Mouse (Mus musculus): ENCODE data around the gene Frrs1. TPM values are rescaled to one million over a fixed set of nuclear protein-coding genes. Genes with fewer than 3 reads are reported as not detected.

Frrs1 gene
- polyA plus RNA-seq, 1 experiment from 2014 or later = 47.0 TPM

DNA sequence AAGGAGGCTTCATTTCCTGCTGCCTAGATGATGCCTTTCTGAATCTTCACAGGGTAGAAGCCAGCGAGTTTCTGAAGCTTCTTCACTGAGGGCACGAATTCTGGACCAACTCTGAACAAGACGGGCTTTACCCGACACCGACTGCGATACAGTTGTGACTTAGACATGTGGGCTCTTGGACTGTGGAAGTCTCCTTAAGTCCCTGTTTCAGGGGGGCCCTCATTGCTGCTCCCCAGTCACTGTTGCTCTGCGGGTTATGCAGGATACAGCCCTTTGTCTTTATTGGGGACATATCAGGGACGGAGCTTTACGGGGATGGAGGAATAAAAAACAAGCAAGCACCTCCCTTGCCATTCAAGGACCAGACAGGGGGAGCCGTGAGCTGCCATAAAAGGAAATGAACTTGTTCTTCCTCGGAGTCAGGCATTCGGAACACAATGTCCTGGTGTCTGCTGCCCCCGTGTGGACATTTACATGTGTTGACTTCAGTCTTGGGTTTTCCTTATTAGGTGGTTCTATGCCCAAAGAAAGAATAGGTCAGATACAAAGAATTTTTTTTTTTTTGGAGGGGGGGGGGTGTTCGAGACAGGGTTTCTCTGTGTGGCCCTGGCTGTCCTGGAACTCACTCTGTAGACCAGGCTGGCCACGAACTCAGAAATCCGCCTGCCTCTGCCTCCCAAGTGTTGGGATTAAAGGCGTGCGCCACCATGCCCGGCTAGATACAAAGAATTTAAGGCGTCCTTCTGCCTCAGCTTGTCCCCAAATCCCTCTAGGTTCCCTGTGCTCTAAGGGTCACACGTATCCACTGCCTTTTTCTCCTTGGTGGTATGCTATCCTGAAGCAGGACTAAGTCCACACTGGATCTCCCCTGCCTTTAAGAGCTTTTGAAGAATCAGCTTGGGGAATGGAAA lies 23.2 kb upstream of the Frrs1 start:
- Histone ChIP-seq H3K79me2 (ENCODE audit: inconsistent target) (no peaks in the 10 kb centered on the region), H3K4me3 (ENCODE audit: inconsistent target) (peak overlapping the region; percentile 17; the same call in 1 of the 2 replicates), H3K27ac (no peak overlapping the region), H3K36me3 (ENCODE audit: inconsistent target) (no peaks in the 10 kb centered on the region)
- 28% methylated on average over 20 of the region's 21 CpGs for WGBS (ENCODE audit: missing documents)

DNA sequence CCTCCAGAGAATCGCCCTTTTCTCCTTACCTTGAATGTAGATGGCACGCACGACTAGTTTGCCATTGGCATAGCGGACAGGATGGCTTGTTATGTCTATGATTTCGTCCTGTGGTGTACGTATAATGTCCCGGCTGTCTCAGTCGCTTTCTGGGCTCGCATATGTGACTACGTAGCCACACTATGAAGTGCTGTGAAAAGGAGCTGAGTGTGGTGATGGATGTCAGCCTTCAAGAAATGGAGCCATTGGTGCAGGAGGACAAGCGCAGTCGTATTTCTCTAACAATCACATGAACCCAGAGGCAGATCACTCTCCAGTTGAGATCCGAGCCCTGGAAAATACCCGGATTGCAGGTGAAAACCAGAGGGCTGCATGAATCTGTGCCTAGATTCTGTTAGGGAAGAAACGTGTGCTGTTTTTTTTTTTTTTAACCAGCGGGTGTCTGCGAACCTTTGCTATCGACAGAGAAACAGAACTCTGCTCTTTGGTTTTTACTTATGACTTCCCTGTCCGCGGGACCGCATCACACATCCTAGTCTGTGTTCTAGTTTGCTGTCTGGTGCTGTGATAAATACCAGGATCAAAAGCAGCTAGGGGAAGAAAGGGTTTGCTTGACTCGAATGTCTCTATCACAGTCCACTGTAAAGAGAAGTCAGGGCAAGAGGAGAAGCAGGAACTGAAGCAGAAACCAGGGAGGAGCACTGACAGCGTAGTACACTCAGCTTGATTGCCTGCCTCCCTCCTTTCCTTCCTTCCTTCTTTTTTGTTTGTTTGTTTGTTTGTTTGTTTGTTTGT lies 22.4 kb upstream of the Frrs1 start:
- no peaks in the 10 kb centered on the region for H3K79me2 ChIP-seq (ENCODE audit: inconsistent target)
- no peak overlapping the region for H3K4me3 ChIP-seq (ENCODE audit: inconsistent target)
- H3K27ac ChIP-seq = no peak overlapping the region
- 87% methylated on average over 22 of the region's 23 CpGs for WGBS (ENCODE audit: missing documents)
- no peaks in the 10 kb centered on the region for H3K36me3 ChIP-seq (ENCODE audit: inconsistent target)

DNA sequence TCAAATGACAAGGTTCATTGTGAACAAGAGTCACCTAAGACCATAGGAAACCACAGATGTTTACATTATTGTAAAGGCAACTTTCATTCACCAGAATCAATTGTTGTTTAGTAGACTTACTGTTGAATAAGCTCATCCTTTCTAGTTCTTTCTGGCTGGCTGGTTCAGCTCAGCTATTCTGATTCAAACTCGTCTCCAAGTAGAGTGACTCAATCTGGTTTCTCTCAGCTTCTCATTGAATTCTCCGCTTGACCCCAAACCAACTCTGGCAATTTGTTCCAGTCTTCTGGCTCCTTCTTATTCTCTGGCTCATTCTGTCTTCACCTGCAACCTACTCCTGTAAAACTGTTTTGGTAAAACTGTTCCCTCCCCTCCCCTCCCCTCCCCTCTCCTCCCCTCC lies 18.0 kb upstream of the Frrs1 start:
- Histone ChIP-seq H3K79me2 (ENCODE audit: inconsistent target) (no peaks in the 10 kb centered on the region), H3K27ac (no peak overlapping the region), H3K36me3 (ENCODE audit: inconsistent target) (no peaks in the 10 kb centered on the region), H3K4me3 (ENCODE audit: inconsistent target) (no peak overlapping the region)
- WGBS (ENCODE audit: missing documents) = 91% methylated on average over 2 of the region's 2 CpGs

DNA sequence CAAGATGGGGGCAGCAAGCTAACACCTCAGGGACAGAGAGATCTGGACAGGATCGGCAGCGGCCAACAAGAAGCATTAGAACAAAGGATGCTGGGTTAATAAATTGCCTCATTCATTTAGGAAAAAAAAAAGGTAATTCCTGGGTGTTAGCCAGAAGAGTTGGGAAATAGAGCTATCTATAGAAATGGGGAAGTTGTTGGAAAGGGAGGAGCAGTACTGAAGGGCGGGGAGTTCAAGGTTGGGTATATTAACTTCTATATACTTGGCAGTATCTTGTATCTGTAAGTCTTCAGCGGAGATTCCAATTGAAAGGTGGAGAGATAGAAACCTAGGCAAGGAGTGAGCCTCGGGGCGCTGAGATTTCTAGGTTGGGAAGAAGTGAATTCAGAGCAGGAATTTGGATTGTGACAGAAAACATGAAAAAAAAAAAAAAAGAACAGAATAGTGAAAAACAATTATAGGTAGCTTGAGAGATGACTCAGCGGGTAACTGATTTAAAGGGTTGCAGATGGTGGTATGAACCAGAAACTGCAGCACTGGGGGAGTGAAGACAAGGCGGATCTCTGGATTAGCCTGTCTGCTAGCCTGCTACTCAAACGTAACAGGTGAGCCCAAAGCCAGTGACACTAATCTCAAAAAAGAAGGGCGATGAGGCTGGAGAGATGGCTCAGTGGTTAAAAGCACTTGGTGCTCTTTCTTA lies 14.2 kb upstream of the Frrs1 start:
- H3K27ac ChIP-seq = peak overlapping the region; percentile 52
- WGBS (ENCODE audit: missing documents) = 27% methylated on average over 10 of the region's 10 CpGs

DNA sequence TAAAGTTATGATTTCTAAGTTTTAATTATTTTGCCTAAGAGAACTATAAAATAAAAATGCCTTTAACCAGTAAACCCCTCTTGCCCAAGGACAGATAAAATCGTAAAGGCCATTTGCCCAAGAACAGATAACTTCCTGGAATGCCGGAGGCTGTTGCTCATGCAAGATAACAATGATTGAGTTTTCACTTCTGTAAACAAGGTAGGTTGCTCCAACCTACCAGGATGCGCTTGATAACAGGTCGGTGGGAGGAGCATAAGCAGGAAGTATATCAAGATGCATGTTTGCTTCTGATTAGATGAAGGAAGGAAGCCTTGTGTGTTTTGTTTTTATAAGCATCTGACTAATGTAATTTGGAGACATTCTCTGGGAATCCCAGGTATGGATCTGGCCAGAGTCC lies 13.2 kb upstream of the Frrs1 start:
- Histone ChIP-seq H3K79me2 (ENCODE audit: inconsistent target) (no peaks in the 10 kb centered on the region), H3K4me3 (ENCODE audit: inconsistent target) (no peak overlapping the region), H3K36me3 (ENCODE audit: inconsistent target) (no peaks in the 10 kb centered on the region), H3K27ac (no peak overlapping the region)
- 72% methylated on average over 4 of the region's 4 CpGs for WGBS (ENCODE audit: missing documents)

More for the DNA sequence above, 14.2 kb upstream of the Frrs1 start:
- Histone ChIP-seq H3K36me3 (ENCODE audit: inconsistent target) (no peaks in the 10 kb centered on the region), H3K79me2 (ENCODE audit: inconsistent target) (no peaks in the 10 kb centered on the region), H3K4me3 (ENCODE audit: inconsistent target) (no peak overlapping the region)

DNA sequence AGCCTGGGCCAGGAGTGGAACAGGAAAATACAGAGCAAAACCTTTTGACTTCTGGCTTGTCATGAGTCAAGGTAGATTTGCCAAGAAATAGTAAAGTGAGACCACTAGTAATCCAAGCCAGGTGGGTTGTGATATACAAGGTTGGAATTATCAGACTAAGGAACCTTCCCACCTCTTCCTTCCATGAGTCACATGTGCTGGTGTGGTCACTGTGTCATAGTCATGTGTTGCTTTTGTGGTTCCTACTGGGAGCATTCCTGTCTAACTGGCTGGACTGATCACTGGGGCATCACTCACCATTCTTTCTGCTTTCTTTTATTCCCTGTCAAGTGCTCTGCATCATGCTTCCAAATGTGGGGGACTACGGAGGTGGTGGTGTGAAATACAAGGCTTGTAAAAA lies 11.2 kb upstream of the Frrs1 start:
- Histone ChIP-seq H3K27ac (peak overlapping the region; percentile 35; the same call in 1 of the 2 replicates), H3K79me2 (ENCODE audit: inconsistent target) (no peaks in the 10 kb centered on the region), H3K4me3 (ENCODE audit: inconsistent target) (no peak overlapping the region), H3K36me3 (ENCODE audit: inconsistent target) (no peaks in the 10 kb centered on the region)
- WGBS (ENCODE audit: missing documents) = 92% methylated on average over 1 of the region's 1 CpGs

DNA sequence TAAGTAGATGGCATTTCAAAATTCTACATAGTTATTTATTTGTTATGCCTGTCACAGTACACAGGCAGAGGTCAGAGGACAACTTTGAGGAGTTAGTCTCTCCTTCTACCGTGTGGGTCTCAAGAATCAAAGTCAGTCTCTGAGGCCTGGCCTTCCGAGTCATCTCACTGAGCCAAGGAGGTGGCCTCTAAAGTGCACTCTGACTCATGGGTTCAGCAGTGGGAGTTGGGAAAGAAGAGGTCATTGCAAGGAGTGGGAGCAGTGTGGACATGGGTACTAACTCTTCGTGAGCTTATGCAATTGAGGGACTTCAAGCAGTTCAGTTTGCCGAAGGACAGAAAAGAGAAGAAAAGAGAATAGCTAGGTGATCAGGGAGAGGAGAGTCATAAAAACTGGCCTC lies 10.3 kb upstream of the Frrs1 start:
- no peaks in the 10 kb centered on the region for H3K36me3 ChIP-seq (ENCODE audit: inconsistent target)
- peak overlapping the region; percentile 35 for H3K27ac ChIP-seq
- WGBS (ENCODE audit: missing documents) = 51% methylated on average over 4 of the region's 4 CpGs
- H3K79me2 ChIP-seq (ENCODE audit: inconsistent target) = no peaks in the 10 kb centered on the region
- H3K4me3 ChIP-seq (ENCODE audit: inconsistent target) = no peak overlapping the region

DNA sequence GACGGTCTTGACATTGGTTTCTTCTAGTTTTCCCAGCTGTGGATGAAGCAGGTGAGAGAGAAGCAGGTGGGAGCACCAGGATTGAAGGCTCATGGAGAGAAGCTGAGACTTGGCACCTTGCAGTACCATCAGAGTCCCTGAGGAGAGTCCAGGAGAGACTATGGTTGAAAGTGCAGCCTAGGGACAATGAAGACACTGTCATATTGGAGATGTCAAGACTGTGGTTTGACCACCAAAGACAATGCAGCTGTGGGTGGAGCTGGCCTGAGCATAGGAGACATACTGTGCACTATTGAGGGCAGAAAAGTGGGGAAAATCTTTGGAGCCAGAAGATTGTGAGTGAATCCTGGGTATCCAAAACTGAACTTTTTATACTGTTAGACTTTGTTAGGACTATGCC lies 8.9 kb upstream of the Frrs1 start:
- Histone ChIP-seq H3K27ac (no peak overlapping the region), H3K36me3 (ENCODE audit: inconsistent target) (no peaks in the 10 kb centered on the region), H3K79me2 (ENCODE audit: inconsistent target) (no peaks in the 10 kb centered on the region), H3K4me3 (ENCODE audit: inconsistent target) (no peak overlapping the region)
- WGBS (ENCODE audit: missing documents) = 100% methylated on average over 1 of the region's 1 CpGs

GRCm38 (mm10) chr3:116852421-116852820 lies 6.8 kb upstream of the Frrs1 start:
- 100% methylated on average over 3 of the region's 3 CpGs for WGBS (ENCODE audit: missing documents)
- Histone ChIP-seq H3K4me3 (ENCODE audit: inconsistent target) (no peak overlapping the region), H3K79me2 (ENCODE audit: inconsistent target) (no peaks in the 10 kb centered on the region), H3K27ac (no peak overlapping the region), H3K36me3 (ENCODE audit: inconsistent target) (no peaks in the 10 kb centered on the region)

DNA sequence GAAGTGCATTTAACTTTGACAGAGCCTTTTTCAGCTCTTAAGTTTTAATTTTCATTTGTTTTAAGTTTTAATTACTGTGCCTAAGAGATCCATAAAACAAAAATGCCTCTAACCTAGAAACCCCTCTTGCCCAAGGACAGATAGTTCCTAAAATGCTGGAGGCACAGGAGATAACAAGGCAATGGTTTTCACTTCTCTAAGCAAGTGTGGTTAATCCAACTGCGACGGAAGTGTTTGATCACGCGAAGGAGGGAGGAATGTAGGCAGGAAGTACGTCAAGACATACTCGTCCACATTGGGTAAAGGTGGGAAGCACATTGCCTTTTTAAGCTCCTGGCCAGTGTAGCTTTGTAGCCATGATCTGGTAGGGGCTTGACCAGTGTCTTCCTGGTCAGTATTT lies 1.7 kb upstream of the Frrs1 start:
- 10% methylated on average over 6 of the region's 6 CpGs for WGBS (ENCODE audit: missing documents)
- Histone ChIP-seq H3K27ac (peak overlapping the region; percentile 73), H3K79me2 (ENCODE audit: inconsistent target) (peaks cover 16% of the 10 kb centered on the region), H3K4me3 (ENCODE audit: inconsistent target) (no peak overlapping the region), H3K36me3 (ENCODE audit: inconsistent target) (no peaks in the 10 kb centered on the region)

DNA sequence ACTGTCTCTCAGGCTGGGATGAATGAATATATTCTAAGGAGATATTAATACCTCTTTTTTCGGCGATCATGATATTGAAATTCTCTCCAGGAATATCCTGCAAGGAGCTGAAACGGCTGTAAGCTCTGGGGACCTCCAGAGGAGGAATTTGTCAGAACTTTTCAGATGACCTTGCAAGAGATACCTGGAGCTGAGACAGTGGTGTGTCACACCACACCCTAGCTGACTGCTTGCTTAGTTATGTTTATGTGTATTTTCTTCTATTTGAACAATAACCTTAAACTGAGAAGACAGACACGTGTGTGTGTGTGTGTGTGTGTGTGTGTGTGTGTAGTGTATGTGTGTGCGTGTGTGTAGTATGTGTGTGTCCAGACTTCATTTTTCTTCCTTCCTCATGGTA lies 488 bp downstream of the Frrs1 start:
- Histone ChIP-seq H3K4me3 (ENCODE audit: inconsistent target) (no peak overlapping the region), H3K79me2 (ENCODE audit: inconsistent target) (peaks cover 38% of the 10 kb centered on the region), H3K36me3 (ENCODE audit: inconsistent target) (no peaks in the 10 kb centered on the region), H3K27ac (peak overlapping the region; percentile 94)
- WGBS (ENCODE audit: missing documents) = 70% methylated on average over 5 of the region's 5 CpGs

GRCm38 (mm10) chr3:116860333-116861222 lies 1.3 kb downstream of the Frrs1 start:
- H3K36me3 ChIP-seq (ENCODE audit: inconsistent target) = no peaks in the 10 kb centered on the region
- H3K4me3 ChIP-seq (ENCODE audit: inconsistent target) = peak overlapping the region; percentile 70
- WGBS (ENCODE audit: missing documents) = 9% methylated on average over 18 of the region's 19 CpGs
- H3K79me2 ChIP-seq (ENCODE audit: inconsistent target) = peaks cover 46% of the 10 kb centered on the region
- H3K27ac ChIP-seq = peak overlapping the region; percentile 94

GRCm38 (mm10) chr3:116861223-116861539 lies 1.9 kb downstream of the Frrs1 start:
- H3K36me3 ChIP-seq (ENCODE audit: inconsistent target) = no peaks in the 10 kb centered on the region
- H3K4me3 ChIP-seq (ENCODE audit: inconsistent target) = peak overlapping the region; percentile 70
- H3K27ac ChIP-seq = peak overlapping the region; percentile 94
- H3K79me2 ChIP-seq (ENCODE audit: inconsistent target) = peaks cover 52% of the 10 kb centered on the region
- 1% methylated on average over 4 of the region's 4 CpGs for WGBS (ENCODE audit: missing documents)

DNA sequence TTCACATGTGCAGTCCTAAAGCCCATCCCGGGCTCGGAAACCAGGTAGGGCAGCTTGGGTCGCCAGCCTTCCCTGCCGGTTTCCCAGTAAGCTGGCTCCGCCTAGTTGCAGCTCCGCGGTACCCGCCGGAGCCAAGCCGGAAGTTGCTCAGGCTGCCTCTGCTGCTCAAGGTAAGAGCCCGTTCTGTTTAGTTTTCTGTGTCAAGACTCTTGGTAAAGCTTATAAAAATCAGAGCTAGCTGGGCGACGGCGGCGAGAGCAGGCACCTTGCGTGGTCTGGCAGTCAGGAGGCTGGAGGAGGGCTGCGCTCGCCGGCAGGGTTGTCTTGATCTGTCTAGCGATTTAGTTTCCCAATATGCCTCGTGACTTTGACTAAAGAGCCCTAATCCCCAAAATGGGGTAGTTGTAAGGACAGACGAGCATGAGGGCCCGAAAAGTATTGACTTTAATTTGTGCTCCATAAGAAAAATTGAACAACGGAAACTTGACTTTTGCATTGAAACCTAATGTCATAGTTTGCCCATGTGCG lies 2.3 kb downstream of the Frrs1 start:
- peak overlapping the region; percentile 70 for H3K4me3 ChIP-seq (ENCODE audit: inconsistent target)
- WGBS (ENCODE audit: missing documents) = 0% methylated on average over 23 of the region's 25 CpGs
- peaks cover 56% of the 10 kb centered on the region for H3K79me2 ChIP-seq (ENCODE audit: inconsistent target)
- no peaks in the 10 kb centered on the region for H3K36me3 ChIP-seq (ENCODE audit: inconsistent target)
- peak overlapping the region; percentile 94 for H3K27ac ChIP-seq

Measured in macrophage (primary cell).